Mouse (Mus musculus) lung, embryonic 16.5 days (tissue): ENCODE data around the gene Gm49388. TPM values are rescaled to one million over a fixed set of nuclear protein-coding genes. Genes with fewer than 3 reads are reported as not detected.

Experiments
- ATAC-seq: fragments of 200-750 bp; cut with Nextera tagmentation; 2 replicates; pipeline ENCODE4 v1.8.0; 2017; ENCODE audit warnings: low read depth, mild to moderate bottlenecking, moderate library complexity
- H3K27ac ChIP-seq: fragments of 300-500 bp; sonication (generic); 2 replicates; pipeline ENCODE4 v1.5.1; 2014; ENCODE audit warnings: mild to moderate bottlenecking, control low read depth, low read length
- H3K27me3 ChIP-seq: fragments of 300-500 bp; sonication (generic); 2 replicates; pipeline ENCODE4 v1.6.1; 2014; ENCODE audit warnings: low read depth, low read length, mixed read lengths; ENCODE audit not compliant: control insufficient read depth, insufficient read depth
- H3K36me3 ChIP-seq: fragments of 300-500 bp; sonication (generic); 2 replicates; pipeline ENCODE4 v1.6.1; 2014; ENCODE audit warnings: low read length; ENCODE audit not compliant: control insufficient read depth, insufficient read depth
- H3K4me1 ChIP-seq: fragments of 300-500 bp; sonication (generic); replicated peaks from 2 replicates; pipeline ENCODE4 v1.6.1; 2014; ENCODE audit warnings: low read length, mixed read lengths; ENCODE audit not compliant: control insufficient read depth, insufficient read depth
- H3K4me2 ChIP-seq: fragments of 300-500 bp; sonication (generic); 2 replicates; pipeline ENCODE4 v1.6.1; 2014; ENCODE audit warnings: low read depth, low read length, control low read depth
- H3K4me3 ChIP-seq: fragments of 300-500 bp; sonication (generic); 2 replicates; pipeline ENCODE4 v1.5.1; 2014; ENCODE audit warnings: mild to moderate bottlenecking, low read length, control low read depth
- H3K9ac ChIP-seq: fragments of 300-500 bp; sonication (generic); 2 replicates; pipeline ENCODE4 v1.6.1; 2014; ENCODE audit warnings: low read length, control low read depth
- H3K9me3 ChIP-seq: fragments of 300-500 bp; sonication (generic); 2 replicates; pipeline ENCODE4 v1.6.1; 2016; ENCODE audit warnings: low read length; ENCODE audit not compliant: control insufficient read depth
- WGBS: fragments of 180-500 bp; shearing (Covaris S2); extraction: QIAGEN DNeasy Blood & Tissue Kit; methylation state at CpG from one replicate; pipeline ENCODE4 v1.1.7; 2014; 5-methylcytosine and 5-hydroxymethylcytosine counted together
- polyA plus RNA-seq: library from polyadenylated mRNA; unstranded; fragments of >200 nt; fragmentation: Nextera tagmentation; extraction: Ambion mirVana; gene quantifications from 2 replicates; pipeline ENCODE4 v1.2.1, GENCODE M21; 2015

The Gm49388 gene
- polyA plus RNA-seq = not detected in 2 replicates

- Histone ChIP-seq H3K9ac (no peak within 1 kb of the TSS), H3K4me3 (no peak within 1 kb of the TSS), H3K27ac (no peak within 1 kb of the TSS), H3K36me3 (peaks cover 61% of the 10 kb centered on the region), H3K27me3 (no peaks in the 10 kb centered on the region), H3K9me3 (no peaks in the 10 kb centered on the region), H3K4me2 (no peak within 1 kb of the TSS), H3K4me1 (no peaks in the 10 kb centered on the region)
- 90% methylated on average over 7 of the region's 7 CpGs for WGBS
- no peak for ATAC-seq
Observed at GRCm38 (mm10) chr7:127785308-127785707, at the start of gene Gm49388. Gene Gm49388 (plus strand): TSS chr7:127785608.

- peak within 1 kb of the TSS; percentile 69 for H3K9ac ChIP-seq
- peaks cover 17% of the 10 kb centered on the region for H3K4me1 ChIP-seq
- peak within 1 kb of the TSS; percentile 90 for H3K27ac ChIP-seq
- peaks cover 7% of the 10 kb centered on the region for H3K36me3 ChIP-seq
- WGBS = under 1% methylated on average over 26 of the region's 26 CpGs
- H3K4me3 ChIP-seq = peak within 1 kb of the TSS; percentile 84
- peak within 1 kb of the TSS; percentile 72 for H3K4me2 ChIP-seq
- H3K27me3 ChIP-seq = no peaks in the 10 kb centered on the region
- ATAC-seq = no peak
- no peaks in the 10 kb centered on the region for H3K9me3 ChIP-seq
Observed at GRCm38 (mm10) chr7:127744366-127745045, 40.9 kb upstream of the Gm49388 start, which contains the start of gene Fbxl19. Gene Fbxl19 (plus strand): TSS chr7:127744543.

GRCm38 (mm10) chr7:127745251-127745651 lies 40.2 kb upstream of the Gm49388 start:
- no peaks in the 10 kb centered on the region for H3K9me3 ChIP-seq
- WGBS = under 1% methylated on average over 19 of the region's 19 CpGs
- peak overlapping the region; percentile 69 for H3K9ac ChIP-seq
- peaks cover 17% of the 10 kb centered on the region for H3K4me1 ChIP-seq
- H3K4me2 ChIP-seq = peak overlapping the region; percentile 72
- no peaks in the 10 kb centered on the region for H3K27me3 ChIP-seq
- H3K36me3 ChIP-seq = peaks cover 12% of the 10 kb centered on the region
- H3K4me3 ChIP-seq = peak overlapping the region; percentile 84
- H3K27ac ChIP-seq = peak overlapping the region; percentile 90
- ATAC-seq = peak; percentile 85

GRCm38 (mm10) chr7:127745652-127746493 lies 39.5 kb upstream of the Gm49388 start:
- WGBS = 0% methylated on average over 39 of the region's 39 CpGs

GRCm38 (mm10) chr7:127746494-127747491 lies 38.6 kb upstream of the Gm49388 start:
- H3K4me3 ChIP-seq = peak overlapping the region; percentile 84
- ATAC-seq = peak; percentile 6; the same call in 1 of the 2 replicates
- no peaks in the 10 kb centered on the region for H3K9me3 ChIP-seq
- H3K9ac ChIP-seq = peak overlapping the region; percentile 87
- 1% methylated on average over 33 of the region's 62 CpGs for WGBS
- H3K4me2 ChIP-seq = peak overlapping the region; percentile 72
- H3K27me3 ChIP-seq = no peaks in the 10 kb centered on the region
- peak overlapping the region; percentile 90 for H3K27ac ChIP-seq
- peaks cover 17% of the 10 kb centered on the region for H3K4me1 ChIP-seq
- H3K36me3 ChIP-seq = peaks cover 25% of the 10 kb centered on the region

More at GRCm38 (mm10) chr7:127745652-127746493, 39.5 kb upstream of the Gm49388 start:
- ATAC-seq = peak; percentile 87
- Histone ChIP-seq H3K36me3 (peaks cover 17% of the 10 kb centered on the region), H3K9ac (peak overlapping the region; percentile 87), H3K9me3 (no peaks in the 10 kb centered on the region), H3K4me3 (peak overlapping the region; percentile 84), H3K4me1 (peaks cover 17% of the 10 kb centered on the region), H3K27ac (peak overlapping the region; percentile 90), H3K4me2 (peak overlapping the region; percentile 72), H3K27me3 (no peaks in the 10 kb centered on the region)

GRCm38 (mm10) chr7:127747559-127748234 lies 37.7 kb upstream of the Gm49388 start:
- peaks cover 17% of the 10 kb centered on the region for H3K4me1 ChIP-seq
- H3K36me3 ChIP-seq = peaks cover 32% of the 10 kb centered on the region
- no peak for ATAC-seq
- H3K4me3 ChIP-seq = peak overlapping the region; percentile 84
- H3K9ac ChIP-seq = peak overlapping the region; percentile 87
- whole genome bisulfite sequencing = 38% methylated on average over 6 of the region's 6 CpGs
- peak overlapping the region; percentile 72 for H3K4me2 ChIP-seq
- peak overlapping the region; percentile 90 for H3K27ac ChIP-seq
- no peaks in the 10 kb centered on the region for H3K27me3 ChIP-seq
- H3K9me3 ChIP-seq = no peaks in the 10 kb centered on the region

- Histone ChIP-seq H3K4me3 (no peak overlapping the region), H3K27me3 (no peaks in the 10 kb centered on the region), H3K9ac (no peak overlapping the region), H3K9me3 (no peaks in the 10 kb centered on the region), H3K4me2 (no peak overlapping the region), H3K36me3 (peaks cover 34% of the 10 kb centered on the region), H3K4me1 (peaks cover 17% of the 10 kb centered on the region), H3K27ac (no peak overlapping the region)
- WGBS = 87% methylated on average over 28 of the region's 28 CpGs
- no peak for ATAC-seq
Observed at GRCm38 (mm10) chr7:127748235-127748560, 37.2 kb upstream of the Gm49388 start.
